Mouse (Mus musculus) macrophage (primary cell): ENCODE measurements around the gene Josd2. TPM values are rescaled to one million over a fixed set of nuclear protein-coding genes. Genes with fewer than 3 reads are reported as not detected.

Source experiments
- H3K27ac ChIP-seq: fragments of 350-480 bp; formaldehyde crosslinking; 2 replicates; pipeline ENCODE4 v1.9.0; 2021
- H3K36me3 ChIP-seq: fragments of 350-480 bp; formaldehyde crosslinking; 2 replicates; pipeline ENCODE4 v1.9.0; 2021; ENCODE audit errors: inconsistent target
- H3K4me3 ChIP-seq: fragments of 350-480 bp; formaldehyde crosslinking; 2 replicates; pipeline ENCODE4 v1.9.0; 2021; ENCODE audit errors: inconsistent target
- H3K79me2 ChIP-seq: fragments of 350-480 bp; formaldehyde crosslinking; 2 replicates; pipeline ENCODE4 v1.9.0; 2021; ENCODE audit errors: inconsistent target
- WGBS: methylation state at CpG from one replicate; pipeline ENCODE4 v1.1.7; 2026; ENCODE audit warnings: inconsistent platforms; ENCODE audit not compliant: missing documents; 5-methylcytosine and 5-hydroxymethylcytosine counted together
- polyA plus RNA-seq: library from polyadenylated mRNA; stranded (reverse); fragments of 250-400 nt; gene quantifications from 3 replicates; pipeline ENCODE4 v1.2.4, GENCODE M21; 2018; ENCODE audit warnings: inconsistent platforms

The Josd2 gene
- polyA plus RNA-seq, 1 experiment from 2014 or later = 12.5 TPM

DNA sequence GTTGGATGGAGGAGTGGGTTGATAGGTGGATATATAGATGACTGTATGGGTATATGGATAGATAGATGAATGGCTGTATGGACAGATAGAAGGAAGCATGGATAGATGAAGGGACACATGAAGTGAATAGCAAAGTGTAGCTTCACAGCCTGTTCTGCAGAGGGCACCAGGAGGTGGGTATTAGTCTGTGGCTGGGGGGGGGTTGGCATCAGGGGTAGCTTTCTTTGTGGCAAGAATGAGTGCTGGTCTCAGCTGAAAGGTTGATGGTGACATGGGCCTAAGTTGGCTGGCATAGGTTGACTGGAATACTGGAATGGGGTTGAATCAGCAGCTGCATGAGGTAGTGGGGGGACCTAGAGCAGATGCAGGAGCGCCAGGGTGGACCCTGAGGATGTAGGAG, 26.6 kb upstream of the Josd2 start:
- WGBS = 11% methylated on average over 1 of the region's 1 CpGs
- Histone ChIP-seq H3K79me2 (no peaks in the 10 kb centered on the region), H3K27ac (no peak overlapping the region), H3K4me3 (no peak overlapping the region), H3K36me3 (no peaks in the 10 kb centered on the region)

DNA sequence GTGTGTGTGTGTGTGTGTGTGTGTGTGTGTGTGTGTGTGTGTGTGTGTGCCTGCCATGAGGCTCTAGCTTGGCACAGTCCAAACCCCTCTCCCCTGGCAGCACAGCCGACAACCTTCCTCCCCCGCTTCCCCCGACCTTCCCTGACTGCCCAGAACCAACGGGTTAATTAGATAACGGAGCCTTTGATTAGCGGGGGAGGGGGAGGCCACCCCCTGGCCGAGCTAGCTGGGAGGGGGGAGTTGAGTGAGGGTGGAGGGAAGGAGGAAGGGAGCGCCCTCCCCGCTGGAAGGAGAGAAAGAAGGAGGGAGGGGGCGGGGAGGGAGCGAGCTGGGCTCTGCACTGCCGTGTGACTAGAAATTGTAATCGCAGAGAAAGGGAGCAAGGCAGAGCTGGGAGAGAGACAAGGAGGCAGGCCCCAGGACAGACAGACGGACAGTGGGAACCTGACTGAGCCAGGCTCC, 26.1 kb upstream of the Josd2 start:
- no peaks in the 10 kb centered on the region for H3K79me2 ChIP-seq
- H3K27ac ChIP-seq = no peak overlapping the region
- H3K36me3 ChIP-seq = no peaks in the 10 kb centered on the region
- 3% methylated on average over 14 of the region's 14 CpGs for WGBS
- no peak overlapping the region for H3K4me3 ChIP-seq

GRCm38 (mm10) chr7:44442407-44442821, 25.4 kb upstream of the Josd2 start:
- no peaks in the 10 kb centered on the region for H3K36me3 ChIP-seq
- H3K79me2 ChIP-seq = no peaks in the 10 kb centered on the region
- H3K4me3 ChIP-seq = no peak overlapping the region
- no peak overlapping the region for H3K27ac ChIP-seq
- WGBS = 2% methylated on average over 14 of the region's 14 CpGs

- no peaks in the 10 kb centered on the region for H3K79me2 ChIP-seq
- 15% methylated on average over 12 of the region's 20 CpGs for WGBS
- H3K4me3 ChIP-seq = no peak overlapping the region
- H3K36me3 ChIP-seq = no peaks in the 10 kb centered on the region
- no peak overlapping the region for H3K27ac ChIP-seq
Measured at GRCm38 (mm10) chr7:44443268-44444173, 24.3 kb upstream of the Josd2 start.

DNA sequence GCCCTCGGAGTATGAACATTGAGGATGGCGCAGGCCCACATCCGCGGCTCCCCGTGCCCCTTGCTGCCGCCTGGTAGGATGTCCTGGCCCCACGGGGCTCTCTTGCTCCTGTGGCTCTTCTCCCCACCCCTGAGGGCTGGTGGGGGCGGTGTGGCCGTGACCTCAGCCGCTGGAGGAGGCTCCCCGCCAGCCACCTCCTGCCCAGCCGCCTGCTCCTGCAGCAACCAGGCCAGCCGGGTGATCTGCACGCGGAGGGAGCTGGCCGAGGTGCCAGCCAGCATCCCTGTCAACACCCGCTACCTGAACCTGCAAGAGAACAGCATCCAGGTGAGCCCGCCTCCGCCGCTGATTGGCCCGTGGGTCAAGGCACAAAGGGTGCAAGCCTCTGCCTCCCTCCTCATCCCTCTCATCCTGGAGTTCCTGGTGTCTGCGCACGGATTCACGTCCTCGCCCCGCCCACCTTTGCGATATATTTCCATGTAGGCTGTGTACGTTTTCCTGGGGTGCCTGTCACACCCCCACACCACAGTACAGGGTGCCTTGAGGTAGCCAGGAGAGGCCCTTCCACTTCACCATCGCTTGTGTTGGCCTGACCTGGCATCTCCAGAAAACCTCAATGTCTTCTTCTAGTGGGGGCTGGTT, 22.8 kb upstream of the Josd2 start:
- 8% methylated on average over 29 of the region's 29 CpGs for WGBS

GRCm38 (mm10) chr7:44445528-44445923, 22.3 kb upstream of the Josd2 start:
- 9% methylated on average over 7 of the region's 7 CpGs for WGBS
- Histone ChIP-seq H3K79me2 (no peaks in the 10 kb centered on the region), H3K36me3 (no peaks in the 10 kb centered on the region), H3K4me3 (no peak overlapping the region), H3K27ac (no peak overlapping the region)

More for the DNA sequence above, 22.8 kb upstream of the Josd2 start:
- no peaks in the 10 kb centered on the region for H3K79me2 ChIP-seq
- no peak overlapping the region for H3K27ac ChIP-seq
- no peak overlapping the region for H3K4me3 ChIP-seq
- no peaks in the 10 kb centered on the region for H3K36me3 ChIP-seq

- no peaks in the 10 kb centered on the region for H3K36me3 ChIP-seq
- H3K79me2 ChIP-seq = no peaks in the 10 kb centered on the region
- WGBS = 46% methylated on average over 12 of the region's 12 CpGs
- H3K27ac ChIP-seq = no peak overlapping the region
- H3K4me3 ChIP-seq = no peak overlapping the region
Measured at GRCm38 (mm10) chr7:44446070-44446855, 21.5 kb upstream of the Josd2 start.

DNA sequence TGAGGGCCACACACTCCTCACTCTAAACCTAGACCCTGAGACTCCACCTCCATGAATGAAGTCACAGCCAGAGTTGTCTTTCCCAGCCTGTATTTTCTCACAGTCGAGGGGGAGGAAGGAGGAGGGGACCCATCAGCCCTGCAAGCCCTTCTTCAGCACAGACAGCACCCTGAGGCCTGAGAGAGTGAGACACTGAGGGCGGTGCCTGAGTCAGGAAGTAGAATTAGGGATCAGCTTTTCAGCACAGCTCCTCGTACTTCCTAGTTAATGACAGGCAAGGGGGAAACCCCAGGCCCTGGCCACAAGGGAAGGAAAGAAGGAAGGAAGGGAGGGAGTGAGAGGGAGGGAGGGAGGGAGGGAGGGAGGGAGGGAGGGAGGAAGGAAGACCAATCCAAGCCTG, 14.5 kb upstream of the Josd2 start:
- WGBS = 0% methylated on average over 3 of the region's 3 CpGs

GRCm38 (mm10) chr7:44456302-44456701, 11.5 kb upstream of the Josd2 start:
- Histone ChIP-seq H3K36me3 (no peaks in the 10 kb centered on the region), H3K27ac (no peak overlapping the region), H3K79me2 (no peaks in the 10 kb centered on the region), H3K4me3 (no peak overlapping the region)
- WGBS = 75% methylated on average over 1 of the region's 1 CpGs

More for the DNA sequence above, 14.5 kb upstream of the Josd2 start:
- Histone ChIP-seq H3K79me2 (no peaks in the 10 kb centered on the region), H3K27ac (peak overlapping the region; percentile 22; the same call in 1 of the 2 replicates), H3K36me3 (no peaks in the 10 kb centered on the region), H3K4me3 (no peak overlapping the region)

GRCm38 (mm10) chr7:44460067-44460466, 7.7 kb upstream of the Josd2 start:
- Histone ChIP-seq H3K36me3 (no peaks in the 10 kb centered on the region), H3K4me3 (no peak overlapping the region), H3K79me2 (no peaks in the 10 kb centered on the region), H3K27ac (no peak overlapping the region)
- WGBS = 67% methylated on average over 6 of the region's 6 CpGs

GRCm38 (mm10) chr7:44460767-44461502, 6.8 kb upstream of the Josd2 start:
- Histone ChIP-seq H3K36me3 (no peaks in the 10 kb centered on the region), H3K4me3 (no peak overlapping the region), H3K27ac (no peak overlapping the region), H3K79me2 (no peaks in the 10 kb centered on the region)
- WGBS = 70% methylated on average over 26 of the region's 31 CpGs

GRCm38 (mm10) chr7:44461503-44462217, 6.1 kb upstream of the Josd2 start:
- 57% methylated on average over 50 of the region's 57 CpGs for WGBS
- H3K27ac ChIP-seq = no peak overlapping the region
- no peaks in the 10 kb centered on the region for H3K36me3 ChIP-seq
- H3K79me2 ChIP-seq = no peaks in the 10 kb centered on the region
- no peak overlapping the region for H3K4me3 ChIP-seq

DNA sequence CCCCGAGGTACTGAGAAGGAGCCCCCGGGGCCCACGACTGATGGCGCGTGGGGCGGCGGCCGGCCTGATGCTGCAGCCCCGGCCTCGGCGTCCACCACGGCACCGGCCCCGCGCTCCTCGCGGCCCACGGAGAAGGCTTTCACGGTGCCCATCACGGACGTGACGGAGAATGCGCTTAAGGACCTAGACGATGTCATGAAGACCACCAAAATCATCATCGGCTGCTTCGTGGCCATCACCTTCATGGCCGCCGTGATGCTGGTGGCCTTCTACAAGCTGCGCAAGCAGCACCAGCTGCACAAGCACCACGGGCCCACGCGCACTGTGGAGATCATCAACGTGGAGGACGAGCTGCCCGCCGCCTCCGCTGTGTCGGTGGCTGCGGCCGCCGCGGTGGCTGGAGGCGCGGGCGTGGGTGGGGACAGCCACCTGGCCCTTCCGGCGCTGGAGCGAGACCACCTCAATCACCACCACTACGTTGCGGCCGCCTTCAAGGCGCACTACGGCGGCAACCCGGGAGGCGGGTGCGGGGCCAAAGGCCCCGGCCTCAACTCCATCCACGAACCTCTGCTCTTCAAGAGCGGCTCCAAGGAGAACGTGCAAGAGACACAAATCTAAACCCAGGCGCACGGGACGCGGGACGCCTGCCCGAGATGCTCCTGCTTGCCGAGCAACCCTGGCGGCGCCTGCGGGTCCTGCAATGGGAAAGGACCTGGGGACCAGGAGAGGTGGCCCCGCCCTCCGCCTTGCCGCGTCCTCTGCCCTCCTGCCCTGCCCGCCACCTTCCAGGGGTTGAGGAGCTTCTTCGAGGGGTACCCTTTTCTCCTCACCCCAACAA, 5.3 kb upstream of the Josd2 start:
- Histone ChIP-seq H3K79me2 (no peaks in the 10 kb centered on the region), H3K27ac (no peak overlapping the region), H3K36me3 (no peaks in the 10 kb centered on the region), H3K4me3 (no peak overlapping the region)
- 12% methylated on average over 67 of the region's 77 CpGs for WGBS
